Mouse (Mus musculus) forebrain, embryonic 11.5 days (tissue): ENCODE measurements around the gene Fbxo47. TPM values are rescaled to one million over a fixed set of nuclear protein-coding genes. Genes with fewer than 3 reads are reported as not detected.

ENCODE experiments used
- ATAC-seq: fragments of 200-750 bp; cut with Nextera tagmentation; replicated peaks from 2 replicates; pipeline ENCODE4 v1.8.0; 2017; ENCODE audit warnings: moderate TSS enrichment; ENCODE audit not compliant: low FRiP score
- DNase-seq: peaks from one replicate; pipeline ENCODE4 v3.0.0-alpha.2; 2017; ENCODE audit warnings: low spot score
- H3K27ac ChIP-seq: fragments of 300-500 bp; sonication (generic); 2 replicates; pipeline ENCODE4 v1.5.1; 2014; ENCODE audit warnings: low read depth, low read length
- H3K27me3 ChIP-seq: fragments of 300-500 bp; sonication (generic); 2 replicates; pipeline ENCODE4 v1.6.1; 2014; ENCODE audit warnings: mild to moderate bottlenecking, low read length, mixed read lengths; ENCODE audit not compliant: control insufficient read depth, insufficient read depth
- H3K36me3 ChIP-seq: fragments of 300-500 bp; sonication (generic); 2 replicates; pipeline ENCODE4 v1.6.1; 2014; ENCODE audit warnings: mild to moderate bottlenecking, low read length, moderate library complexity, mixed read lengths; ENCODE audit not compliant: control insufficient read depth, insufficient read depth
- H3K4me1 ChIP-seq: fragments of 300-500 bp; sonication (generic); replicated peaks from 2 replicates; pipeline ENCODE4 v1.6.1; 2014; ENCODE audit warnings: low read length, mixed read lengths; ENCODE audit not compliant: control insufficient read depth, insufficient read depth
- H3K4me2 ChIP-seq: fragments of 300-500 bp; sonication (generic); 2 replicates; pipeline ENCODE4 v1.6.1; 2014; ENCODE audit warnings: low read depth, mild to moderate bottlenecking, low read length, moderate library complexity, mixed read lengths; ENCODE audit not compliant: severe bottlenecking
- H3K4me3 ChIP-seq: fragments of 300-500 bp; sonication (generic); 2 replicates; pipeline ENCODE4 v1.5.1; 2014; ENCODE audit warnings: low read depth, low read length
- H3K9ac ChIP-seq: fragments of 300-500 bp; sonication (generic); 2 replicates; pipeline ENCODE4 v1.6.1; 2014; ENCODE audit warnings: low read length
- H3K9me3 ChIP-seq: fragments of 300-500 bp; sonication (generic); 2 replicates; pipeline ENCODE4 v1.6.1; 2016; ENCODE audit warnings: low read length, mixed read lengths; ENCODE audit not compliant: control insufficient read depth
- WGBS: fragments of 180-500 bp; shearing (Covaris S2); extraction: QIAGEN DNeasy Blood & Tissue Kit; methylation state at CpG from one replicate; pipeline ENCODE4 v1.1.7; 2014; 5-methylcytosine and 5-hydroxymethylcytosine counted together
- polyA plus RNA-seq: library from polyadenylated mRNA; unstranded; fragments of >200 nt; fragmentation: Nextera tagmentation; extraction: Ambion mirVana; gene quantifications from 2 replicates; pipeline ENCODE4 v1.2.1, GENCODE M21; 2014

Fbxo47 gene
- 0.40 and 0.83 TPM in 2 replicates for polyA plus RNA-seq

- under 1% methylated on average over 37 of the region's 37 CpGs for WGBS
- no peaks in the 10 kb centered on the region for H3K36me3 ChIP-seq
Observed at GRCm38 (mm10) chr11:97883918-97884600, at the start of gene Fbxo47. Gene Fbxo47 (minus strand): TSS chr11:97884154.

GRCm38 (mm10) chr11:97933553-97933952 lies 49.6 kb upstream of the Fbxo47 start:
- ATAC-seq: no peak

More at GRCm38 (mm10) chr11:97883918-97884600, at the start of gene Fbxo47:
- Histone ChIP-seq H3K9me3 (no peaks in the 10 kb centered on the region; the same call in 1 of the 2 replicates), H3K27ac (peak within 1 kb of the TSS; percentile 79), H3K4me1 (no peaks in the 10 kb centered on the region), H3K4me3 (peak within 1 kb of the TSS; percentile 57), H3K9ac (peak within 1 kb of the TSS; percentile 66), H3K27me3 (no peaks in the 10 kb centered on the region), H3K4me2 (peak within 1 kb of the TSS; percentile 52)
- DNase-seq: peak; percentile 97
- peak; percentile 95 for ATAC-seq

GRCm38 (mm10) chr11:97928905-97929304 lies 45.0 kb upstream of the Fbxo47 start:
- no peaks in the 10 kb centered on the region for H3K27me3 ChIP-seq
- 81% methylated on average over 4 of the region's 4 CpGs for WGBS
- no peaks in the 10 kb centered on the region for H3K4me1 ChIP-seq
- no peak overlapping the region for H3K9ac ChIP-seq
- DNase-seq: no peak
- H3K36me3 ChIP-seq: no peaks in the 10 kb centered on the region
- no peak overlapping the region for H3K27ac ChIP-seq
- no peak for ATAC-seq
- H3K9me3 ChIP-seq: no peaks in the 10 kb centered on the region
- H3K4me3 ChIP-seq: no peak overlapping the region
- H3K4me2 ChIP-seq: no peak overlapping the region

More at GRCm38 (mm10) chr11:97933553-97933952, 49.6 kb upstream of the Fbxo47 start:
- whole genome bisulfite sequencing: 71% methylated on average over 1 of the region's 1 CpGs
- DNase-seq: no peak
- Histone ChIP-seq H3K36me3 (no peaks in the 10 kb centered on the region), H3K27me3 (no peaks in the 10 kb centered on the region), H3K9me3 (no peaks in the 10 kb centered on the region), H3K9ac (no peak overlapping the region), H3K4me3 (no peak overlapping the region), H3K4me2 (no peak overlapping the region), H3K4me1 (no peaks in the 10 kb centered on the region), H3K27ac (no peak overlapping the region)

GRCm38 (mm10) chr11:97924217-97924616 lies 40.3 kb upstream of the Fbxo47 start:
- no peak overlapping the region for H3K4me2 ChIP-seq
- H3K9me3 ChIP-seq: no peaks in the 10 kb centered on the region
- no peak overlapping the region for H3K4me3 ChIP-seq
- no peaks in the 10 kb centered on the region for H3K4me1 ChIP-seq
- DNase-seq (no peak), ATAC-seq (no peak)
- no peak overlapping the region for H3K27ac ChIP-seq
- no peaks in the 10 kb centered on the region for H3K36me3 ChIP-seq
- H3K27me3 ChIP-seq: no peaks in the 10 kb centered on the region
- H3K9ac ChIP-seq: no peak overlapping the region
- WGBS: 92% methylated on average over 10 of the region's 10 CpGs

- Histone ChIP-seq H3K9me3 (no peaks in the 10 kb centered on the region), H3K27me3 (no peaks in the 10 kb centered on the region), H3K4me1 (no peaks in the 10 kb centered on the region), H3K4me3 (no peak overlapping the region), H3K9ac (no peak overlapping the region), H3K4me2 (no peak overlapping the region), H3K36me3 (no peaks in the 10 kb centered on the region), H3K27ac (no peak overlapping the region)
- DNase-seq (no peak), ATAC-seq (no peak)
- 85% methylated on average over 9 of the region's 9 CpGs for WGBS
Observed at GRCm38 (mm10) chr11:97923639-97924038, 39.7 kb upstream of the Fbxo47 start.

GRCm38 (mm10) chr11:97915974-97916503 lies 32.1 kb upstream of the Fbxo47 start:
- H3K27ac ChIP-seq: no peak overlapping the region
- no peaks in the 10 kb centered on the region for H3K9me3 ChIP-seq
- no peaks in the 10 kb centered on the region for H3K36me3 ChIP-seq
- no peaks in the 10 kb centered on the region for H3K4me1 ChIP-seq
- H3K4me3 ChIP-seq: no peak overlapping the region
- no peak overlapping the region for H3K4me2 ChIP-seq
- 91% methylated on average over 6 of the region's 6 CpGs for WGBS
- ATAC-seq (no peak), DNase-seq (no peak)
- H3K27me3 ChIP-seq: no peaks in the 10 kb centered on the region
- no peak overlapping the region for H3K9ac ChIP-seq

- Histone ChIP-seq H3K4me1 (no peaks in the 10 kb centered on the region), H3K9me3 (no peaks in the 10 kb centered on the region), H3K36me3 (no peaks in the 10 kb centered on the region), H3K27ac (no peak overlapping the region), H3K4me3 (no peak overlapping the region), H3K9ac (no peak overlapping the region), H3K27me3 (no peaks in the 10 kb centered on the region), H3K4me2 (no peak overlapping the region)
- DNase-seq: no peak
- ATAC-seq: no peak
- 91% methylated on average over 2 of the region's 2 CpGs for WGBS
Observed at GRCm38 (mm10) chr11:97915471-97915870, 31.5 kb upstream of the Fbxo47 start.

- Histone ChIP-seq H3K4me2 (no peak overlapping the region), H3K36me3 (no peaks in the 10 kb centered on the region), H3K27ac (no peak overlapping the region), H3K9me3 (no peaks in the 10 kb centered on the region), H3K4me3 (no peak overlapping the region), H3K27me3 (no peaks in the 10 kb centered on the region), H3K9ac (no peak overlapping the region), H3K4me1 (no peaks in the 10 kb centered on the region)
- DNase-seq (no peak), ATAC-seq (no peak)
- 90% methylated on average over 14 of the region's 14 CpGs for WGBS
Observed at GRCm38 (mm10) chr11:97913111-97913510, 29.2 kb upstream of the Fbxo47 start.
